Mouse (Mus musculus) stomach, postnatal 0 days (tissue): ENCODE measurements around the gene Hs3st3a1. TPM values are rescaled to one million over a fixed set of nuclear protein-coding genes. Genes with fewer than 3 reads are reported as not detected.
A peak's percentile ranks its signal among the peaks of the same experiment; 100 is the strongest.

Experiments
- ATAC-seq: fragments of 200-750 bp; cut with Nextera tagmentation; 2 replicates; pipeline ENCODE4 v1.8.0; 2017; ENCODE audit not compliant: low FRiP score, low TSS enrichment
- DNase-seq: peaks from one replicate; pipeline ENCODE4 v3.0.0-alpha.2; 2016; ENCODE audit warnings: low spot score
- H3K27ac ChIP-seq: fragments of 300-500 bp; sonication (generic); replicated peaks from 2 replicates; pipeline ENCODE4 v1.5.1; 2014; ENCODE audit warnings: mild to moderate bottlenecking, control low read depth
- H3K27me3 ChIP-seq: fragments of 300-500 bp; sonication (generic); 2 replicates; pipeline ENCODE4 v1.6.1; 2014; ENCODE audit warnings: low read length; ENCODE audit not compliant: control insufficient read depth, insufficient read depth
- H3K36me3 ChIP-seq: fragments of 300-500 bp; sonication (generic); 2 replicates; pipeline ENCODE4 v1.6.1; 2014; ENCODE audit warnings: low read length, mixed read lengths; ENCODE audit not compliant: control insufficient read depth, insufficient read depth
- H3K4me1 ChIP-seq: fragments of 300-500 bp; sonication (generic); replicated peaks from 2 replicates; pipeline ENCODE4 v1.6.1; 2014; ENCODE audit warnings: antibody characterized with exemption; ENCODE audit not compliant: control insufficient read depth, insufficient read depth
- H3K4me2 ChIP-seq: fragments of 300-500 bp; sonication (generic); replicated peaks from 2 replicates; pipeline ENCODE4 v1.6.1; 2014; ENCODE audit warnings: low read depth, mild to moderate bottlenecking, control low read depth, moderate library complexity
- H3K4me3 ChIP-seq: fragments of 300-500 bp; sonication (generic); 2 replicates; pipeline ENCODE4 v1.5.1; 2014; ENCODE audit warnings: low read depth, low read length, control low read depth
- H3K9ac ChIP-seq: fragments of 300-500 bp; sonication (generic); 2 replicates; pipeline ENCODE4 v1.6.1; 2014; ENCODE audit warnings: mild to moderate bottlenecking, low read length, control low read depth, mixed read lengths
- H3K9me3 ChIP-seq: fragments of 300-500 bp; sonication (generic); 2 replicates; pipeline ENCODE4 v1.6.1; 2016; ENCODE audit warnings: low read length; ENCODE audit not compliant: control insufficient read depth
- CTCF ChIP-seq: IDR thresholded peaks from 2 replicates; pipeline ENCODE4 v1.5.1; 2016; ENCODE audit warnings: antibody characterized with exemption, low read depth, mild to moderate bottlenecking, moderate library complexity
- EP300 ChIP-seq: optimal IDR thresholded peaks from 2 replicates; pipeline ENCODE3; 2016; ENCODE audit warnings: antibody characterized with exemption
- WGBS: fragments of 180-500 bp; shearing (Covaris S2); extraction: QIAGEN DNeasy Blood & Tissue Kit; methylation state at CpG from one replicate; pipeline ENCODE4 v1.1.7; 2014; 5-methylcytosine and 5-hydroxymethylcytosine counted together
- polyA plus RNA-seq: library from polyadenylated mRNA; unstranded; fragments of >200 nt; fragmentation: Nextera tagmentation; extraction: Ambion mirVana; gene quantifications from 2 replicates; pipeline ENCODE4 v1.2.1, GENCODE M21; 2015

Gene Hs3st3a1
- polyA plus RNA-seq, 1 experiment from 2014 or later = 0.30 TPM

- Histone ChIP-seq H3K27ac (no peak overlapping the region), H3K4me2 (no peak overlapping the region), H3K27me3 (no peaks in the 10 kb centered on the region), H3K9ac (no peak overlapping the region), H3K4me1 (no peaks in the 10 kb centered on the region), H3K36me3 (no peaks in the 10 kb centered on the region), H3K9me3 (no peaks in the 10 kb centered on the region), H3K4me3 (no peak overlapping the region)
- 79% methylated on average over 9 of the region's 9 CpGs for WGBS
- ATAC-seq = peak; percentile 91
- no peak for TF ChIP-seq EP300
- TF ChIP-seq CTCF = no peak
- DNase-seq = peak; percentile 35
These were observed 106.7 kb downstream of the Hs3st3a1 start for GRCm38 (mm10) chr11:64541866-64542265.

- no peak for TF ChIP-seq EP300
- TF ChIP-seq CTCF = no peak
- no peak overlapping the region for H3K4me3 ChIP-seq
- DNase-seq = no peak
- WGBS = 43% methylated on average over 6 of the region's 6 CpGs
- H3K9ac ChIP-seq = no peak overlapping the region
- H3K4me2 ChIP-seq = no peak overlapping the region
- no peaks in the 10 kb centered on the region for H3K36me3 ChIP-seq
- no peak overlapping the region for H3K27ac ChIP-seq
- H3K27me3 ChIP-seq = no peaks in the 10 kb centered on the region
- ATAC-seq = peak; percentile 85
- H3K9me3 ChIP-seq = no peaks in the 10 kb centered on the region
- no peaks in the 10 kb centered on the region for H3K4me1 ChIP-seq
These were observed 107.2 kb downstream of the Hs3st3a1 start for GRCm38 (mm10) chr11:64542335-64542734.

GRCm38 (mm10) chr11:64543181-64543641 lies 108.1 kb downstream of the Hs3st3a1 start:
- Histone ChIP-seq H3K4me1 (no peaks in the 10 kb centered on the region), H3K4me2 (no peak overlapping the region), H3K27me3 (no peaks in the 10 kb centered on the region), H3K9me3 (no peaks in the 10 kb centered on the region), H3K9ac (no peak overlapping the region), H3K36me3 (no peaks in the 10 kb centered on the region), H3K4me3 (no peak overlapping the region), H3K27ac (no peak overlapping the region)
- TF ChIP-seq CTCF = no peak
- no peak for TF ChIP-seq EP300
- DNase-seq (no peak), ATAC-seq (no peak)
- 55% methylated on average over 9 of the region's 9 CpGs for WGBS

- WGBS = 38% methylated on average over 5 of the region's 5 CpGs
- no peaks in the 10 kb centered on the region for H3K27me3 ChIP-seq
- H3K27ac ChIP-seq = no peak overlapping the region
- H3K4me3 ChIP-seq = no peak overlapping the region
- no peak for ATAC-seq
- no peak overlapping the region for H3K4me2 ChIP-seq
- no peak overlapping the region for H3K9ac ChIP-seq
- H3K4me1 ChIP-seq = no peaks in the 10 kb centered on the region
- no peaks in the 10 kb centered on the region for H3K9me3 ChIP-seq
- no peak for DNase-seq
- no peak for TF ChIP-seq EP300
- no peak for TF ChIP-seq CTCF
- no peaks in the 10 kb centered on the region for H3K36me3 ChIP-seq
These were observed 109.1 kb downstream of the Hs3st3a1 start for GRCm38 (mm10) chr11:64544236-64544635.

GRCm38 (mm10) chr11:64549380-64549779 lies 114.2 kb downstream of the Hs3st3a1 start:
- no peaks in the 10 kb centered on the region for H3K36me3 ChIP-seq
- H3K4me2 ChIP-seq = no peak overlapping the region
- H3K27me3 ChIP-seq = no peaks in the 10 kb centered on the region
- WGBS = 45% methylated on average over 7 of the region's 7 CpGs
- H3K27ac ChIP-seq = no peak overlapping the region
- TF ChIP-seq EP300 (no peak), CTCF (no peak)
- H3K9me3 ChIP-seq = no peaks in the 10 kb centered on the region
- no peak overlapping the region for H3K9ac ChIP-seq
- H3K4me1 ChIP-seq = no peaks in the 10 kb centered on the region
- ATAC-seq (no peak), DNase-seq (no peak)
- H3K4me3 ChIP-seq = no peak overlapping the region

GRCm38 (mm10) chr11:64549955-64550354 lies 114.8 kb downstream of the Hs3st3a1 start:
- H3K4me2 ChIP-seq = no peak overlapping the region
- H3K9ac ChIP-seq = no peak overlapping the region
- no peaks in the 10 kb centered on the region for H3K9me3 ChIP-seq
- TF ChIP-seq EP300 (no peak), CTCF (no peak)
- no peak overlapping the region for H3K27ac ChIP-seq
- ATAC-seq (no peak), DNase-seq (no peak)
- no peaks in the 10 kb centered on the region for H3K27me3 ChIP-seq
- WGBS = 62% methylated on average over 8 of the region's 8 CpGs
- no peak overlapping the region for H3K4me3 ChIP-seq
- H3K4me1 ChIP-seq = no peaks in the 10 kb centered on the region
- H3K36me3 ChIP-seq = no peaks in the 10 kb centered on the region
